Mouse (Mus musculus) thymus, adult 2 months (tissue): ENCODE data around the gene Glt8d2.

Source experiments
- CTCF ChIP-seq: fragments of 200-500 bp; IDR thresholded peaks from 2 replicates; pipeline ENCODE4 v1.5.1; 2012; ENCODE audit warnings: mild to moderate bottlenecking, control low read depth, low read length, moderate library complexity, borderline replicate concordance; ENCODE audit not compliant: control insufficient read depth, poor library complexity, insufficient read depth; ENCODE audit errors: extremely low read depth
- POLR2A ChIP-seq: fragments of 200-500 bp; IDR thresholded peaks from 2 replicates; pipeline ENCODE4 v1.6.1; 2012; ENCODE audit warnings: mild to moderate bottlenecking, low read length, control low read depth, moderate library complexity; ENCODE audit not compliant: control insufficient read depth, poor library complexity, insufficient read depth; ENCODE audit errors: extremely low read depth

- TF ChIP-seq CTCF (no peak), POLR2A (0 out of 2 replicates have a peak, but pooled peaks have one; percentile 34)
Measured at GRCm38 (mm10) chr10:82622671-82623552, 67.5 kb downstream of the Glt8d2 start, which contains the start of gene 1190007I07Rik.
